Mouse (Mus musculus): ENCODE measurements around the gene BC048403.
"Not testable (repeated sequence)": the region's sequence is repeated elsewhere in the genome, so short reads cannot be mapped to it uniquely, and the experiment has no call there.

BC048403 gene

DNA sequence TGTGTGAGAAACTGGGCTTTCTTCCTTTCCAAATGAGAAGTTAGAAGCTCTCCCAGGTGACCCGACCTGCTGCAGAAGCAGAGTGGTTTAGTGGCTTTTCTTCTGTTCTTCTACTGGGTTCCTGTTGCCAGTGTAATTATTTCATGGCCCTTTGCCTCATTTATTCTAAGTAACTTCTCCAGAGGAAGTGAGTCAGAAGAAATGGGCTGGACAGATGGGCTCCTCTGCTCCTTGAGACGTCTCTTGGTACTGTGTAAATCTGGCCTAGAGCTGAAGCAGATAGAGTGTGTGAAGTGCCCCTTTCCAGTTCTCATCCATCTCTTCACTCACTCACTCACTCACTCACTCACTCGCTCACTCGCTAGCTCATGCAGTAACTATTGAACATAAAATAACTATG, 16.9 kb downstream of the BC048403 start:
- DNase-seq (ENCODE audit: low spot score in 2 of 2): no peak

DNA sequence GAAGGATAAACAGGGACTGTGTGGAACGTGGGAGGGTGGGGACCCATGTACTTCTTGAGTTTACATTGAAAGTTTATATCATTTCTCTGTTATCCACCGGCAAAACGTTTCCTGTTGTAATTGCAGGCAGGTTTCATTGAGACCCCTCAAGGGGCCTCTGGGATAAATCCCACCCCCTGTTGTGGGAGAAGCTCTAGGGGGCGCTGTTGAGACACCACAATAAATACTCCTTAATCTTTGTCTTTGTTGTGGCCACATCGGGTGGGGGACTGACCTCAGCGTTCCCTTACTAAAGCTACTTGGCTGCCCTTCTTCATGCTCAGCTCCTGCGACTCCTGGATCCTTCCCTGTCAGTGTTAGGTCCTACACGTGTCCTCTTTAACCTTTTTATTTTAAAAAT, 19.4 kb downstream of the BC048403 start:
- DNase-seq (ENCODE audit: low spot score in 2 of 2): no peak

DNA sequence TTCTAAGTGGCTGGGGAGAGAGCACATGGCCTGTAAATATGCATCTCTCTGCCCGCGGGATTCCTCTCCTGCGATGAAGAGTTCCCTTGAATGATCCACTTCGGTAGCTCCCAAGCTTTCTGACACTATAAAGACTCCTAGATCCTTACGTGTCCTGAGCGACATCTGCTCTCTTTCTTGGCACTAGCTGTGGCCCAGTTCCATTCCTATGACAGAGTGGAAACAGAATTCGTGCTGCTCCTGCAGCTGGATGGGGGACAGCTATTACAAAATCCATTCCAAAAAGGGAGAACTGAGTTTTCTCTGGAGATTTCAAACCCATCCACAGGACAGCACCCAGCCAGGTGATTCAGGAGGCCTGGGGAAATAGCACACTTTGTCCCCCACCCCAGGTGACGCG, 22.4 kb downstream of the BC048403 start:
- no peak for DNase-seq (ENCODE audit: low spot score in 2 of 2)

DNA sequence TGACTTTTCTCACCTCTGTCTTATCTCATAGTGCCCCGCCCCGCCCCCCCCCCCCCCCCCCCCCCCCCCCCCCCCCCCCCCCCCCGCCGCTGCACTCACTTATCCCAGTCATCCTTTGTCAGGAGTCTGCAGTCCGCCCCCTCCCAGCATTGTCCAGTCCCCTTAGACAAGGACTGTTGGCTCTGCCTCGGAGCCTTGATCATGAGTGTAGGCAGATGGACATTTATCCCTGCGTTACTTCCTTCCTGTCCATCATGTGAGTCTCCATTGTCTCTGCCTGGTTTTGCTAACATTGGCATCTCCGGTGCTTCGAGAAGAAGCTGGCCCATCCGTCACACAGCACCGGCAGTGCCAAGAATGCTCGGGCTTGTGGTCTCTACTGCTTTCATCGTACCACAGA, 23.5 kb downstream of the BC048403 start:
- no peak for DNase-seq (ENCODE audit: low spot score in 2 of 2)

DNA sequence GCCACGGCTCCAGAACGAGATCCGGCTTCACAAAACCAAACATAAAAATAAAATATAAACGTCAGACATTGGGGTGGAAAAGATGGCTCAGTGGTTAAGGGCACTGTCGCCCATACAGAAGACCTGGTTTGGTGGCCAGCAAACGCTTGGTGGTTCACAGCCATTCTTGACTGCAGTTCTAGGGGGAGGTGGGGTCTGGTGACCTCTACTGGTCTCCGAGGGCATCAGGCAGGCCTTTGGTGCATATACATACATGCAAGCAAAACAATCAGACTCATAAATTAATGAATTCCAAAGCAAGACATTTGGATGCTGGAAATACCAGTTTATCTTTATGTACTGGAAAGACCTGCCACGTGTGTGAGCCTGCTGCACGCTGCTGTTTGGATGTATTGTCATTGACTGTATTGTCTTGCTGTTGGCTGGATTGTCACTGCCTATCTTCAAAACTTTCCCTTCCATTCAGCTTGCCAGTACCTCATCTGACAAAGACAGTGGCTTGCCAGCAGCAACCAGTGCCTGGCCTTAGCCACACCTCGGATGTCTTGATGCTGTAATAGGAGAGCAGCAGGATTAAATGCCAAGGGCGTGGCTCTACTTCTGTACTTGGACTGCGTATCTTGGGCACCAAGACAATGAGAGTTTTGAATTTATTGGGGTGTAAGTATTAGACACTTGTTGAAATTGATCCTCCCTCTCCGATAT, 24.9 kb downstream of the BC048403 start:
- DNase-seq (ENCODE audit: low spot score in 2 of 2): no peak

DNA sequence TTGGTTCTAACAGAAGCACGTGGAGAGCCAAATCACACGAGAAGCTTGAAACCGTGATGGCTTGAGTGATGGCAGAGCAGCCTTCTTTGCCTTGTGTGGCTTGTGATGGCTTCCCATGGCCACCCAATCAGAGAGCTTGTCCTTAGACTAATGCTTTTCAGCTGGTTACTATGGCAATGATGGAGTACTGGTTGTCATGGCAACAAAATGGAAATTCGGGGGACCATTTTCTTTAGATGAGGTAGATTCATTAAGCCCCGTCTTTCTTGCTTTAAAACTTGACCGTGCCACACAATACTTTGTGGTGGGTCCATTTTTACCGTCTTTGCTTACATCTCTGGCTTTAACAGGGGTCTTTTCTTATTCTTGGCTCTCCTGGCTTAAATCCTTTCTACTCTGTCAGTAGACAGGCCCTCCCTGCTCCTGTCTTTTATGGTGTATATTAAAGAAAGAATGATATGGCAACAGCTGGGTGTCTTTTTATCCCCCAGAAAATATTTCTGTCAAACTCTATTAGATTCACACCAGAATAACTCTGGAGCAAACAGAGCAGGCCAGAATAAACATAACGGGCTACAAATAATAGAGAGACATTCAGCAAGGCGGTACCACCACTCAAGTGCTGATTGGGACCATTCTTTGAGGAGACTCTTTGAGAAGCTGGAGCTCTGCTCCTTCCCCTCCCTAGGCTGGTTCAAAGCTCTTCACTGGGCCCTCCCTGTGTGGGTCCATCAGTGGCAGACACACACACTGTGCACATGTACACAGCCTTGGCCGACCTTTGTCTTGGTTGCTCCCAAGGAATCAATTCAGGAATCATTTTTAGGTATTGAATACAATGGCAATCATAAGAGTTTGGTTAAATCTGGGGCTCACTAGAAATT, 25.7 kb downstream of the BC048403 start:
- DNase-seq (ENCODE audit: low spot score in 2 of 2): no peak

DNA sequence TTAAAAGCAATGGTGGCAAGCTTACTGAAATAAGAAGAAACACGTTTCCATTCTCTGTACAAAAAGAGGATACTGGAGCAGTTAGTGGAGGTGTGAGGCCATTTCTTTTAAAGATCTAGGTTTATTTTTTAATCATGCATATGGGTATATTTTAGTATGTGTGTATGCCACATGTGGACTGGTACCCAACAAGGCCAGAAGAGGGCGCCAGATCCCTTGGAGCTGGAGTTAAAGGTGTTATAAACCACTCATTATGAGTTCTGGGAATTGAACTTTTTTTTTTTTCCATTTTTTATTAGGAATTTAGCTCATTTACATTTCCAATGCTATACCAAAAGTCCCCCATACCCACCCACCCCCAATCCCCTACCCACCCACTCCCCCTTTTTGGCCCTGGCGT, 27.6 kb downstream of the BC048403 start:
- DNase-seq (ENCODE audit: low spot score in 2 of 2): not testable (repeated sequence)

DNA sequence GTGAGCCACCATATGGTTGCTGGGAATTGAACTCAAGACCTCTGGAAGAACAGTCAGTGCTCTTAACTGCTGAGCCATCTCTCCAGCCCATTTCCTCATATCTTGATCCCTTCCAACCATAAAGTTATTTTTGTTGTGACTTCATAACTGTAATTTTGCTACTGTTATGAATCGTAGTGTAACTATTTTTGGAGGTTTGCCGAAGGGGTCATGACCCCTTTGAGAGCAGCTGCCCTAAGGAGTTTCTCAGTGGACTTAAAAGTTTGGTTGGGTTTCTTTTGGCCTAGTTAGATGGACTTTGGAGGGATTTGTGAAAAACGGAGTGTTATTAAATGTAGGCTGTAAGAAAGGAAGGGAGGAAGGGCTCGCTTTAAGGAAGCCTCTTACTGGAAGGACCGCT, 30.0 kb downstream of the BC048403 start:
- no peak for DNase-seq (ENCODE audit: low spot score in 2 of 2)

DNA sequence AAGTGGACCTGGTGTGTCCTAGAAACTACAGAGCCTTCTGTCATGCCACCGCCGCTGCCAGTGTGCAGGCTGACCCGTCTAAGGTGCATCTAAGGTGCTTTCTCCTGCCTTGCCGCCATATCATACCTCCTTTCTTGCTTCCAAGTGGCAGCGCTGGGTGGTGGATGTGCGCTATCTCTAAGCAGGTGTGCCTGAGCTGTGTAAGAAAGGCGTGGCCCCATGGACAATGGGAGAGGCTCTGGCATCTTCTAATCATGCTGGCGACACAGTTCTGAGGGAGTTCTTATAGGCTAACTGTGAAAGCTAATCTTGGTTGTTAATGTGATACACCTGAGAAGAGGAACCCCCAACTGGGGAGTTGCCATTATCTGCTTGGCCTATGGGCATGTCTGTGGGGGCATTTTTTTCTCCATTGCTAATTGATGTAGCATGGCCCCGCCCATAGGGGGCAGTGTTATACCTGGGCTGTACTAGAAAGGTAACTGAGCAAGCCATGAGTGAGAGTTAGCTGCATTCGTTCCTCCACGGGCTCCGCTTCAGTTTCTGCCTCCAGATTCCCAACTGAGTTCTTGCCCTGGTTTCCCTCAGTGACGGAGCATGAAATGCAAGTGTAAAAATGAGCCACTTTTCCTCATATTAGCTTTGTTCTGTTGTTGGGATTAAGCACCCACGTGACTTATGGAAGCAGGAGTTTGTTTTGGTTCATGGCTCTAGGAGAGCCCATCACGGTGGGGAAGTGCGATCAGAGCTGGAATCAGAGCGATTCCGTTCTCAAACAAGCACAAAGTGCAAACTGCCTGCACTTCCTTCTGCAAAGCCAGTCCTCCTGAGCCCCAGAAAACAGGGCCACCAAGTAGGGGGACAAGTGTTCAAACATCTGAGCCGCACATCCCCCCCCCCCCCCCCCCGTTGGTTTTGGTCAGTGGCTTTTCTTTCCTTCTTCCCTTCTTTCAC, 31.2 kb downstream of the BC048403 start:
- peak in 1 of 2 experiments; percentile 22 for DNase-seq (ENCODE audit: low spot score in 2 of 2)

DNA sequence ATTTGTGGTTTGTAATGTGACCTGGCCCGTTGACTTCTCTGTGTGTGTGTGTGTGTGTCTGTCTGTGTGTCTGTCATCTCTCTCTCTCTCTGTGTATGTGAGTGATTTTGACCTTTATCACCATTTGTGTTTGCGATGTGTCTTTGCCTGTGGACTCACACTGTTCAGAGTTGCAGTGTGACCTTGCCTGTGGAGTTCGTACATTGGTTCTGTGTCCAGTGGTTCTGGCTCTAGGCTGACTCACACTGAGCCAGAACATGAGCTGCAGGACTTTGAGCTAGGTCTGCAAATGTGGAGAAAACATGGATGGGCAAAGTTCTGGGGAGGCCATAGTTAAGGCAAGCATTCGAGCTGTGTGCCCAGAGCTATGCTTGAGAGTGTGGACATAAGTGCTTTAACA, 34.1 kb downstream of the BC048403 start:
- DNase-seq (ENCODE audit: low spot score in 2 of 2): no peak

DNA sequence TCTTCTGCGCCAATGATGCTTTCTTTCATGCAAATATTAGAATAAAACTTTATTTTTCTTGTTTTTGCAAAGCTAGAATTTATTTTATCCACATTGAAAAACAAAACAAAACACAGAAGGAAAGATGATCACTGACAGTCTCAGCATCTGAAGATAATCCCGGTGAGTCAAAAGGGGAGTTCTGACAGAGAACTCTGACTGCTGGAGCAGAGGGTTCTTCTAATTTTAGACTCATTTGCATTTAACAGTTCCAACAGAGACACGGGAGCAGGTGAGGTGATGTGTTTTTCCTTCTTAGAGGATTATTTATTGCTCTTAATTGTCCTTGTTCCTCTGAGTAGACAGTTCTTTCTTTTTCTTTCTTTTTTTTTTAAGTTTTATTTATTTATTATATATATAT, 36.3 kb downstream of the BC048403 start:
- DNase-seq (ENCODE audit: low spot score in 2 of 2): no peak

DNA sequence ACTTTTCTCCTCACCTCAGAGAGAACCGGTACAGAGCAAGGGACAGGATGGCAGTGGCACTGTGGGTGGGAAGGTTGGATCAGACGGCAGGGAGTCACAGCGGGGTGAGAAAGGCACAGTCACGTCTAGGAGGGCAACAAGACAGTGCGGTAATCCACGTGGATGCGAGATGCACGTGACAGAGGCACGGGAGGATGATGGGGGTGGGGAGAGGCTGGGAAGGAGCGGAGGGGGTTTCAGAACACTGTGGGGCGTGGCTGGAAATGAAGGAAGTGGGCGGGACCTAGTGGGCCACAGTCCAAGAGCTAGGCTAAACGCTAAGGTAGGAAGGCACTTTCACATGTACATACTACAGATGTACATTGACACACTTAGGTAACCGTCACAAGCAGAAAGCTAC, 41.4 kb downstream of the BC048403 start:
- no peak for DNase-seq (ENCODE audit: low spot score in 2 of 2)

DNA sequence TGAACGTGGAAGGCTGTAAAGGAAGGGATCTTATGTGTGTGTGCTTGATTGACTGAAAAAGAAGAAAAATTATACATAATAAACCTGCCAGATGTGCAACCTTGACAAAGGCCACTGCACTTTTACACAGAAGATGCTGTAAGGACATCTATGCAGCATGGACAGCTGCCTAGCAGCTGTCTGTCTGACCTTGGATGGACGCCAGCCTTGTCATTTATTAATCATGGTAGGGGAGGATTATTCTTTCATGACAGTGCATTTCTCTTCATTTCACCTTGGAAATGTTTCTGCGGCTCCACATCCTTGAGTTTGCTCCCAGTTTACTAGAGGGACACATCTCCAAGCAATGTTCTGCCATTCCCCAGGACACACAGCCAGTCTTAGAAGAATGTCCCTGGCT, 48.8 kb downstream of the BC048403 start:
- DNase-seq (ENCODE audit: low spot score in 2 of 2): no peak

DNA sequence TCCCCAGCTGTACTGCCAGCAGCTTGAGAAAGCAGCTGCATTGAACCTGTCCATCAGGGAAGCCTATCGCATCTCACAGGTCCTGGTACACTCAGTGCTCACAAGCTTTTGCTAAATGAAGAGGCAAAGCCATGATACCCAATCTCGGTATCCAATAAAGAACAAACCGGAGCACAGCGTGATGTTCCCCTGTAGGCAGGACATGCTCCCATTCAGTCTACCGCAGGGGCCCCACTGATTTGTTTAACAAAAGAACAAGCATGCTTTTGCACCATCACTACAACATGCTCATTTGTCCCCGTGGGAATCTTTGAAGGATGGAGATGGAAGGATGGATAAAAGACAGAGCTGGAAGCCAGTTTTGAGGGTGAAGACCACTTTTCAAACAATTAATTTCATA, 50.3 kb downstream of the BC048403 start:
- DNase-seq (ENCODE audit: low spot score in 2 of 2): no peak

DNA sequence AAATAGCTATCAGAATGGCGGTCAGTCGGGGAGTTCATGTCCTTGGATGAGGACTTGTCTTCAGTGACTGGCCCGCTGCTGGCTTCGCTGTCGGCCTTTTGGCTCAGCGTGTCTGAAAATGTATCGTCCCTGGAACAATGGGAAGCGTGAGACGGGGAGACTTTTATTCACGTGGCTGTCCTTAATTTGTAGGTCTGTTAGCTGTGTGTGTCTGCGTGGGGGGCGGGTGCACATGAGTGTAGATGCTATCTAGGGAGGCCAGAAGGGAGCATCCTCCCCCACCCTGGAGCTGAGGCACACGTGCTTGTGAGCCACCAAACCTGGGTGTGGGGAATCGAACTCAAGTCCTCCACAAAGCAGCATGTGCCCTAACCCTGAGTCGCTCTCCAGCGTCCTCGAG, 52.9 kb downstream of the BC048403 start:
- DNase-seq (ENCODE audit: low spot score in 2 of 2): no peak

DNA sequence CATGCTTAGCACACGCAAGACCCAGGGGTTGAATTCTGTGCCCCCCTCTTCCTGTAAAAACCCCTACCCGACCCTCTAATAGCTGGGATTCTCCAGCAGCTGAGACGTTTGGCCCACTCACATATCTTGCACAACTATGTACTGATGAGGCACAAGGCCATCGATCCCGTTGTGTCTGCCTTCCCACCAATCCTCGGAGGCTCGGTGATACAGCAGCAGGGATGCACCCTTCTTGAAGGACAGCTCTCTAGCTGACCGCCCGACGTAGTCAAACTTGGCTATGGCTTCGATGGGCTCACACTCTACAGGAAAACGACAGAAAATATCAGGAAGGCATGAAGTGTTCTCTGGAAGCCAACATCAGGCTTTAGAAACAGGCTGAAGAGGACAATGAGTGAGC, 54.7 kb downstream of the BC048403 start:
- DNase-seq (ENCODE audit: low spot score in 2 of 2): no peak

DNA sequence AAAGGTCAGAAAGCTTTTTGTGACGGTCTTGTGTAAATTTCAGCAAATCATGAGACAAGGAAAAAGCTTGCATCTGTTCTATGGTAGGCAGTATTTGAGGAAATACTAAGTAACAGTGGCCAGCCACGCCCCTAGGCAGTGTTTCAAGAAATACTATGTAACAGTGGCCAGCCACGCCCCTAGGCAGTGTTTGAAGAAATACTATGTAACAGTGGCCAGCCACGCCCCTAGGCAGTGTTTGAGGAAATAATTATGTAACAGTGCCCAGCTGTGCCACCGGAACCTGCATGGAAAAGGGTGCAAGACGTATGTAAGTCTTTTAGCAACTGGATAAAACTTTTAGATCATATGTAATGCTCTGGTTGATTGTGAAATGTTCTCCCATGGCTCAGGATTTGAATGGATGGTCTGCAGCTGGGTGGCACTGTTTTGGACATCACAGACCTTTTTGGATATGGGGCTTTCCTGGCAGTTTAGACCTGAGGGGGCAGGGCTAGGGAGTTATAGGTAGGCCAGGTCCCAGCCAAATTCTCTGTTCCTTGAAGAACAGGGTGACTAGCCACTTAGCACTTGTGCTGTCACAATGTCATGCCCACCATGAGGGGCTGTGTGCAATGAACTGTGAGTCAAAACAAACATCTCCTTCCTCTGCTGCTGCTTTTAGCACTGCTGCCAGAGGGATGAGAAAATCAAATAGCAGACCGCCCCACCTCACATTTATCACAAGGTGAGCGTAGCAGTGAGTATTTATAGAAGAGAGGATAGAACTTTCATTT, 56.5 kb downstream of the BC048403 start:
- DNase-seq (ENCODE audit: low spot score in 2 of 2): peak; percentile 51 to 70

DNA sequence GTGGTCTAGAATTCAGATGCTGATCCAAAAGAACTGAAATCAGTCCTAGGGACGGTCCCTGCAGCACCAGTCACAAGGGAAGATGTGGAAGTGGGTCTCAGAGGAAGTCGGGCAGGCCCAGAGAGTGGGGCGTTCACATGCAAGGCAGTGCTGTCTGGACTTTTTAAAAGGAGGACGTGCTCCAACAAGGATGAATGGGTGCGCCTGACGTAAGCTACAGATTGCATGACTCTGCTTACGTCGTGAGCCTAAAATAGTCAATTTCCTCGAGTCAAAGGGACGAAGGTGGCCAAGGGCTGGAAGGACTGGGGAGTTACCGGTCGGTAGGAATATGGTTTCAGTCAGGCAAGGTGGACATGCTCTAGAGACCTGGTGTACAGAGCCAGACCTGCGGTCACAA, 60.3 kb downstream of the BC048403 start:
- DNase-seq (ENCODE audit: low spot score in 2 of 2): no peak
